Mouse (Mus musculus) intestine, postnatal 0 days (tissue): ENCODE data around the gene Lrp5. TPM values are rescaled to one million over a fixed set of nuclear protein-coding genes. Genes with fewer than 3 reads are reported as not detected.
A peak's percentile ranks its signal among the peaks of the same experiment; 100 is the strongest.

Source experiments
- ATAC-seq: fragments of 200-750 bp; cut with Nextera tagmentation; 2 replicates; pipeline ENCODE4 v1.8.0; 2017; ENCODE audit warnings: mild to moderate bottlenecking, moderate TSS enrichment, moderate library complexity
- H3K27ac ChIP-seq: fragments of 300-500 bp; sonication (generic); 2 replicates; pipeline ENCODE4 v1.5.1; 2014; ENCODE audit warnings: mild to moderate bottlenecking, low read depth, low read length, moderate library complexity
- H3K27me3 ChIP-seq: fragments of 300-500 bp; sonication (generic); replicated peaks from 2 replicates; pipeline ENCODE4 v1.6.1; 2014; ENCODE audit warnings: low read length, mixed read lengths; ENCODE audit not compliant: control insufficient read depth, insufficient read depth
- H3K36me3 ChIP-seq: fragments of 300-500 bp; sonication (generic); 2 replicates; pipeline ENCODE4 v1.6.1; 2014; ENCODE audit warnings: mild to moderate bottlenecking, moderate library complexity; ENCODE audit not compliant: control insufficient read depth, insufficient read depth
- H3K4me1 ChIP-seq: fragments of 300-500 bp; sonication (generic); replicated peaks from 2 replicates; pipeline ENCODE4 v1.6.1; 2014; ENCODE audit warnings: antibody characterized with exemption, low read length, mixed read lengths; ENCODE audit not compliant: control insufficient read depth, insufficient read depth
- H3K4me2 ChIP-seq: fragments of 300-500 bp; sonication (generic); replicated peaks from 2 replicates; pipeline ENCODE4 v1.6.1; 2014; ENCODE audit warnings: low read depth, mild to moderate bottlenecking, moderate library complexity
- H3K4me3 ChIP-seq: fragments of 300-500 bp; sonication (generic); 2 replicates; pipeline ENCODE4 v1.5.1; 2014; ENCODE audit warnings: low read depth, low read length
- H3K9ac ChIP-seq: fragments of 300-500 bp; sonication (generic); 2 replicates; pipeline ENCODE4 v1.6.1; 2014; ENCODE audit warnings: mild to moderate bottlenecking, low read depth, low read length
- H3K9me3 ChIP-seq: fragments of 300-500 bp; sonication (generic); 2 replicates; pipeline ENCODE4 v1.6.1; 2016; ENCODE audit warnings: mixed run types; ENCODE audit not compliant: control insufficient read depth
- CTCF ChIP-seq: sonication (generic); IDR thresholded peaks from 2 replicates; pipeline ENCODE4 v1.5.1; 2016; ENCODE audit warnings: low read depth, mild to moderate bottlenecking, control low read depth, antibody characterized with exemption, moderate library complexity
- WGBS: fragments of 180-500 bp; shearing (Covaris S2); extraction: QIAGEN DNeasy Blood & Tissue Kit; methylation state at CpG from one replicate; pipeline ENCODE4 v1.1.7; 2014; 5-methylcytosine and 5-hydroxymethylcytosine counted together
- polyA plus RNA-seq: library from polyadenylated mRNA; unstranded; fragments of >200 nt; fragmentation: Nextera tagmentation; extraction: Ambion mirVana; gene quantifications from 2 replicates; pipeline ENCODE4 v1.2.1, GENCODE M21; 2015

The Lrp5 gene
- polyA plus RNA-seq, 1 experiment from 2014 or later: 2.8 TPM

DNA sequence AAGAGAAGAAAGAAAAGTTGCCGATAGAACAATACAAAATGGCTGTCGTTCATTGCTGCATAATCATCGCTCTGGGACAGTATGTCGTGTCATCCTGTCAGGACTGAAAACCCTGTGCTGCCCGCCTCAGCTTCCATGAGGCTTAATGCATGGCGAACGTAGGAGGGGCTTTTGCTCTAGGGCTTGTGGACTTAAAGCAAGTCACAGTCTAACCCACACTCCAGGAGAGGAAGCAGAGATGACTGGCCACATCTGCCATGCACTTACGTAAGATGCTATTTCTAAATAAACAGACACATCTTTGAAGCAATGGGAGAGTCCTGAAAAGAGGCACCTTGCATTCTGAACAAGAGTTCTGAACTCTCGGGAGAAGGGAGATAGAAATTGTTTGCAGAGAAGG is 36.8 kb upstream of the Lrp5 start:
- no peak for TF ChIP-seq CTCF
- H3K4me2 ChIP-seq: no peak overlapping the region
- H3K27ac ChIP-seq: no peak overlapping the region
- no peaks in the 10 kb centered on the region for H3K4me1 ChIP-seq
- no peaks in the 10 kb centered on the region; the same call in 1 of the 2 replicates for H3K36me3 ChIP-seq
- H3K4me3 ChIP-seq: no peak overlapping the region
- no peak for ATAC-seq
- no peaks in the 10 kb centered on the region for H3K27me3 ChIP-seq
- no peaks in the 10 kb centered on the region for H3K9me3 ChIP-seq
- H3K9ac ChIP-seq: no peak overlapping the region
- WGBS: 89% methylated on average over 9 of the region's 9 CpGs

DNA sequence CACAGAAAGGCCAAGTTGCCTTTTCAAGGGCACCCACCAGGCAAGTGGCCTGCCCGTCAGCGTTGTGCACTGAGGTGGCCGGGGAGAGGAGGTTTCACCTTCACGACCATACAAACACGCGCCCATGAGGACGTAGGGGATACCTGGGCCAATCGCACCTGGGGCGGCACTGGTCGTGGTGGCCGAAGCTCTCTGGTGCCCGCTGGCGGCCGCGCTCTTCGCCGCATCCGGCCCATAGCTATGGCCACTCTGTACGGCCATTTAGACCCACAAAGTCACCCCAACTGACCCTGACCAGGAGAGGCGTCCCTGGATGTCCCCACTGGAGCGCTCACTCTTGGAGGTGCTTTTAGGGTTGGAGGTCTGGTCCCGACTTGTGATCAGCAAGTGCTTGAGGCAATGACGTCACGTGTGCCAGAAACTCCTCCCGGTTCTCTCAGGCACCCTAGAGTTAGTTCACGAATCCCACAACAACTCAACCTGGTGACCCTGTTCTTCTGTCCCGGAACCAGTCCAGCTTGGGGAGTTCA is 33.1 kb upstream of the Lrp5 start:
- peaks cover 31% of the 10 kb centered on the region for H3K36me3 ChIP-seq
- peak; percentile 79 for TF ChIP-seq CTCF
- no peaks in the 10 kb centered on the region for H3K4me1 ChIP-seq
- H3K4me2 ChIP-seq: peak overlapping the region; percentile 76
- peak overlapping the region; percentile 38 for H3K4me3 ChIP-seq
- peak; percentile 76 for ATAC-seq
- 1% methylated on average over 27 of the region's 27 CpGs for WGBS
- peak overlapping the region; percentile 17; the same call in 1 of the 2 replicates for H3K9ac ChIP-seq
- no peaks in the 10 kb centered on the region for H3K27me3 ChIP-seq
- no peaks in the 10 kb centered on the region for H3K9me3 ChIP-seq
- H3K27ac ChIP-seq: peak overlapping the region; percentile 28; the same call in 1 of the 2 replicates

DNA sequence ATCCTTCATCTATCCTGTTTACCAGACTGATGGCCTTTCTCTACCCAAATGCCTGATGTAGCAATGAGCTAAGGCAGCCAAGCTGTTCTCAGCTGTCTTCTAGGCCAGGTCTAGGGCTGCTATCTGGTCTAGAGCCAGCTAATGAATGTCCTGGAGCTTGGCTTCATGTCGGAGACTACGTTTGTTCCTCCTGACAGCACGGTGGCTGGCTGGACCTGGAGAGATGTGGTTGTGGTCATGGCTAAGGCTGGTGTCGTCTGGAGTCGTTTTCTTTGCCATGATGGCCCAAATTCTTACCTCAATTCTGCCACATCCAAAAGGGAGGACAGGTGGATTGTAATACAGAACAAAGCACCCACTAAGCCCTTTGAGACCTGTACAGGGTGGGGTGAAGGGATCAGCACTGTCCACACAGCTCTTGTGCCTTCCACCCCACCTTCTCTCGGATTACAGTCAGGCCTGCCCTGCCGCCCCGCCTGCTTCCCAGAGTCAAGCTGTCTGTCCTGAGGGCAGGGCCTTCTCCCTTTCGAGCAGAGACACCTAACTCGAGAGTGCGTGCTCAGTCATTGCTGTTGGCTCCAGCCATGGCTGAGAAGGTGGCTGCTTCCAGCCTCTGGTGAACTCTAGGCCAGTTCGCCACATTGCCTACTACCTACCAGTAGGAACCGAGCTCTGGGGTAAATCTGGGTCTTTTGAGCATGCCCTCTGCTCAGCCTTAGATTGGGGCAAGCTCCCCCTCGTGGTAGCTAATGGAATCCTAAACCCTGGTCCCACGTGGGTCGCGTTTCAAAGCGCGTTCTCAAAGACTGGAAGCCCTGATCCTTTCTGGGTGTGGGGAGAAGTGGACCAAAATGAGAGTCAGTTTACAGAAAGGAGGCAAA is 32.4 kb upstream of the Lrp5 start:
- H3K4me3 ChIP-seq: peak overlapping the region; percentile 38
- H3K27ac ChIP-seq: peak overlapping the region; percentile 28
- peak; percentile 64 for ATAC-seq
- WGBS: 38% methylated on average over 19 of the region's 19 CpGs
- TF ChIP-seq CTCF: peak; percentile 59; the same call in 1 of the 2 replicates
- H3K9me3 ChIP-seq: no peaks in the 10 kb centered on the region
- peak overlapping the region; percentile 17; the same call in 1 of the 2 replicates for H3K9ac ChIP-seq
- peak overlapping the region; percentile 76 for H3K4me2 ChIP-seq
- no peaks in the 10 kb centered on the region for H3K27me3 ChIP-seq
- no peaks in the 10 kb centered on the region for H3K4me1 ChIP-seq
- H3K36me3 ChIP-seq: peaks cover 38% of the 10 kb centered on the region

DNA sequence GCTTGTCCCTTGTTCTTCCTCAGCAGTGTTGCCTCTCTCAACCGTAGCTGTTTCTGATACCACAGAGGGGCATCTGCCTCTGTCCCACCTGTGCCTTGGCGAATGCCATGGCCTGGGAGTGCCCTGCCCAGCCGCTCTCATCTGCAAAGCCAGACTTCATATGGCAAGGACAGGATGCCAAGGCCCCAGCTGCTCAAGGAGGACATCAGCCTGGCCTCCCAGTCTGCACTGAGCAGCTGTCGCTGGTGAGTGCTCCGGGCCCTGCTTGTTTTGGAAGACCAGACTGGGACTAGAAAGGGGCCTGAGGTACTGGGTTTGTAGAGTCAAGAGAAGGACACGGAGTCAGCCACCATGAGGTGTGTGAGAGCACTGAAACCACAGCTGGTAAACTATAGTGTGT is 28.0 kb upstream of the Lrp5 start:
- H3K27ac ChIP-seq: no peak overlapping the region
- WGBS: 85% methylated on average over 6 of the region's 6 CpGs
- no peak overlapping the region for H3K4me3 ChIP-seq
- H3K9me3 ChIP-seq: no peaks in the 10 kb centered on the region
- no peak overlapping the region for H3K4me2 ChIP-seq
- H3K4me1 ChIP-seq: 0 out of 2 replicates have a peak, but pooled peaks cover 3% of the 10 kb centered on the region
- no peak for ATAC-seq
- no peak overlapping the region for H3K9ac ChIP-seq
- no peaks in the 10 kb centered on the region for H3K27me3 ChIP-seq
- no peak for TF ChIP-seq CTCF
- H3K36me3 ChIP-seq: peaks cover 49% of the 10 kb centered on the region

DNA sequence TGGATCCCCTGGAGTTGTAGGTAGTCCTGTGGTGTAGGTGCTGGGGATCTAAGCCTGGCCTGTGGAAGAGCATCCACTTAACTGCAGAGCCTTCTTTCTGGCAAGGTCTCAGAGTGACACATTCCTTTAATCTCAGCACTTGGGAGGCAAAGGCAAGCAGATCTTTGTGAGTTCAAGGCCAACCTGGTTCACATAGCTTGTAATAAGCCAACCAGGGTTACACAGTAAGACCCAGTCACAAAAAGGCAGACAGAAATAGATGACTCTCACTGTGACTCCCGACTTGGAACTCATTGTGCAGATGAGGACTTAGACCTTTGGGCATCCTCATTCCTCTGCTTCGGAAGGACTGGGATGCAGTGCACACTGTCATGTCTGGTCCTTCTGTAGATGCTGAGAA is 24.1 kb upstream of the Lrp5 start:
- peak overlapping the region; percentile 68 for H3K27ac ChIP-seq

More for the DNA sequence above, 24.1 kb upstream of the Lrp5 start:
- ATAC-seq: no peak
- peak overlapping the region; percentile 86 for H3K4me2 ChIP-seq
- no peak for TF ChIP-seq CTCF
- H3K9ac ChIP-seq: peak overlapping the region; percentile 17
- H3K4me3 ChIP-seq: no peak overlapping the region
- peaks cover 27% of the 10 kb centered on the region; the same call in 1 of the 2 replicates for H3K36me3 ChIP-seq
- H3K9me3 ChIP-seq: no peaks in the 10 kb centered on the region
- H3K4me1 ChIP-seq: 0 out of 2 replicates have a peak, but pooled peaks cover 3% of the 10 kb centered on the region
- 78% methylated on average over 2 of the region's 2 CpGs for WGBS
- H3K27me3 ChIP-seq: no peaks in the 10 kb centered on the region
